Mouse (Mus musculus) spleen, adult 2 months (tissue): ENCODE results near the gene Slc29a4.

Experiments used
- CTCF ChIP-seq: fragments of 200-500 bp; IDR thresholded peaks from 2 replicates; pipeline ENCODE4 v1.5.1; 2011; ENCODE audit warnings: mild to moderate bottlenecking, inconsistent platforms; ENCODE audit not compliant: insufficient read depth, insufficient read length, insufficient replicate concordance; ENCODE audit errors: extremely low read depth
- POLR2A ChIP-seq: fragments of 200-500 bp; IDR thresholded peaks from 2 replicates; pipeline ENCODE4 v1.6.1; 2011; ENCODE audit warnings: low read depth, low read length, inconsistent platforms

- no peak for TF ChIP-seq POLR2A
- no peak for TF ChIP-seq CTCF
Observed at GRCm38 (mm10) chr5:142667921-142668320, 24.4 kb upstream of the Slc29a4 start.
